Mouse (Mus musculus) C2C12 (cell line): Measurements from ENCODE around the gene Sntb2. TPM values are rescaled to one million over a fixed set of nuclear protein-coding genes. Genes with fewer than 3 reads are reported as not detected.

ENCODE experiments used
- H3K27me3 ChIP-seq: one replicate; pipeline ENCODE4 v1.6.1; 2011; ENCODE audit not compliant: control insufficient read depth, insufficient read depth, insufficient read length
- H3K36me3 ChIP-seq: one replicate; pipeline ENCODE4 v1.6.1; 2011; ENCODE audit not compliant: control insufficient read depth, insufficient read depth
- H3K4me3 ChIP-seq: one replicate; pipeline ENCODE4 v1.5.1; 2011; ENCODE audit warnings: mild to moderate bottlenecking, control low read depth; ENCODE audit not compliant: poor library complexity, insufficient read depth, severe bottlenecking
- H3K79me2 ChIP-seq: one replicate; pipeline ENCODE4 v1.6.1; 2011; ENCODE audit not compliant: control insufficient read depth, insufficient read depth
- H3K79me3 ChIP-seq: one replicate; pipeline ENCODE4 v1.6.1; 2011; ENCODE audit warnings: low read depth, control low read depth
- H3ac ChIP-seq: one replicate; pipeline ENCODE3; 2011; ENCODE audit warnings: low read depth; ENCODE audit not compliant: control insufficient read depth, insufficient read length
- CEBPB ChIP-seq: IDR thresholded peaks from one replicate; pipeline ENCODE4 v1.6.1; 2011; ENCODE audit warnings: low read depth, mild to moderate bottlenecking, control low read depth, moderate library complexity
- CTCF ChIP-seq: IDR thresholded peaks from one replicate; pipeline ENCODE4 v1.5.1; 2011; ENCODE audit not compliant: control insufficient read depth, insufficient read depth, insufficient read length
- FOSL1 ChIP-seq: IDR thresholded peaks from one replicate; pipeline ENCODE4 v1.8.0; 2011; ENCODE audit warnings: mild to moderate bottlenecking, low read length; ENCODE audit not compliant: poor library complexity, insufficient read depth, severe bottlenecking
- MAX ChIP-seq: IDR thresholded peaks from one replicate; pipeline ENCODE4 v1.6.1; 2011; ENCODE audit warnings: mild to moderate bottlenecking, control low read depth
- MYOD1 ChIP-seq: IDR thresholded peaks from one replicate; pipeline ENCODE4 v1.6.1; 2011; ENCODE audit warnings: low read depth; ENCODE audit not compliant: control insufficient read depth, insufficient read length
- MYOG ChIP-seq: IDR thresholded peaks from one replicate; pipeline ENCODE4 v1.6.1; 2011; ENCODE audit not compliant: control insufficient read depth, insufficient read length; ENCODE audit errors: extremely low read depth
- USF1 ChIP-seq: IDR thresholded peaks from one replicate; pipeline ENCODE4 v1.6.1; 2011; ENCODE audit warnings: low read depth, mild to moderate bottlenecking, control low read depth, moderate library complexity
- polyA plus RNA-seq: library from polyadenylated mRNA; unstranded; fragments of >200 nt; fragmentation: generic; extraction: Trizol; gene quantifications from one replicate; pipeline ENCODE4 v1.2.1, GENCODE M21; 2012; ENCODE audit warnings: missing spikeins

The Sntb2 gene
- polyA plus RNA-seq, 1 experiment: 8.6 TPM

- H3K79me3 ChIP-seq: peaks cover 13% of the 10 kb centered on the region
- TF ChIP-seq USF1 (no peak), MAX (no peak), CTCF (no peak), MYOD1 (no peak), CEBPB (no peak), MYOG (no peak), FOSL1 (no peak)
- peaks cover 2% of the 10 kb centered on the region for H3K36me3 ChIP-seq
- no peak overlapping the region for H3K4me3 ChIP-seq
- no peak overlapping the region for H3ac ChIP-seq
- H3K79me2 ChIP-seq: peaks cover 45% of the 10 kb centered on the region
- H3K27me3 ChIP-seq: no peaks in the 10 kb centered on the region
These were observed 21.5 kb downstream of the Sntb2 start for GRCm38 (mm10) chr8:106957086-106957485.

- Histone ChIP-seq H3K79me2 (peaks cover 38% of the 10 kb centered on the region), H3K4me3 (no peak overlapping the region), H3K79me3 (peaks cover 10% of the 10 kb centered on the region), H3K27me3 (no peaks in the 10 kb centered on the region), H3ac (no peak overlapping the region), H3K36me3 (no peaks in the 10 kb centered on the region)
- TF ChIP-seq USF1 (no peak), MAX (no peak), MYOG (no peak), MYOD1 (no peak), CEBPB (no peak), CTCF (no peak), FOSL1 (no peak)
These were observed 22.7 kb downstream of the Sntb2 start for GRCm38 (mm10) chr8:106958212-106958611.

DNA sequence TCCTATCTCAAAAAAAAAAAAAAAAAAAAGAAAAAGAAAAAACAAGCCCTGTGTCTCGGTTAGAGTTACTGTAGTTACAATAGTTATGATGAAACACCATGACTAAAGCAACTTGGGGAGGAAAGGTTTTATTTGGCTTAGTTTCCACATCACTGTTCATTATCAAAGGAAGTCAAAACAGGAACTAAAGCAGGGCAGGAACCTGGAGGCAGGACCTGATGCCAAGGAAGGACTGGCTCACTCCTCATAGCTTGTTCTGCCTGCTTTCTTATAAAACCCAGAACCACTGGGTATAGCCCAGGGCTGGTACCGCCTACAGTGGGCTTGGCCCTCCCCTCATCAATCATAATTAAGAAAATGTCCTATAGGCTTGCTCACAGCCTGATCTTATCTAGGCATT, 24.1 kb downstream of the Sntb2 start:
- peaks cover 43% of the 10 kb centered on the region for H3K79me2 ChIP-seq
- H3K36me3 ChIP-seq: no peaks in the 10 kb centered on the region
- TF ChIP-seq MYOD1 (no peak), CEBPB (no peak), USF1 (no peak), CTCF (no peak), MYOG (no peak), FOSL1 (no peak), MAX (no peak)
- H3ac ChIP-seq: no peak overlapping the region
- no peaks in the 10 kb centered on the region for H3K27me3 ChIP-seq
- peaks cover 15% of the 10 kb centered on the region for H3K79me3 ChIP-seq
- no peak overlapping the region for H3K4me3 ChIP-seq

DNA sequence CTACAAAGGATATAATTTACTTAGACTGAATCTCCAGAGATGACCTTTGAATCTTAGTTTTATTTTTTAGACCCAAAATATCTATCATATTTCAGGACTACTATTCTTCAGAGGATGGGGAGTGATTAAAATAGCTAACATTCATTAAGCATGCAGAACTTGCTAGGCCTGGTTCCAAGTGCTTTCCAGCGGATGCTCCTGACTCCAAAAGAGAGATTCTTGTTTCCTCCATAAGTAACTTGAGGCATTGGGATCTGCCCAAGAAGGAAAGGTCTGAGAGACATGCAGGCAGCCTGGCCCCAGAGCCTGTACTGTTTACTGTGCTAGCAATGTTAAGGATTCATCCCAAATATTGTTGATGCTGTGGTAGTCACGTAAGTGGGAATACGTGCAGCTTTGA, 26.8 kb downstream of the Sntb2 start:
- Histone ChIP-seq H3K36me3 (no peaks in the 10 kb centered on the region), H3K4me3 (no peak overlapping the region), H3K79me3 (peaks cover 19% of the 10 kb centered on the region), H3K79me2 (peaks cover 67% of the 10 kb centered on the region), H3ac (no peak overlapping the region), H3K27me3 (no peaks in the 10 kb centered on the region)
- TF ChIP-seq USF1 (no peak), CEBPB (no peak), MAX (no peak), MYOD1 (no peak), FOSL1 (no peak), MYOG (no peak), CTCF (no peak)

DNA sequence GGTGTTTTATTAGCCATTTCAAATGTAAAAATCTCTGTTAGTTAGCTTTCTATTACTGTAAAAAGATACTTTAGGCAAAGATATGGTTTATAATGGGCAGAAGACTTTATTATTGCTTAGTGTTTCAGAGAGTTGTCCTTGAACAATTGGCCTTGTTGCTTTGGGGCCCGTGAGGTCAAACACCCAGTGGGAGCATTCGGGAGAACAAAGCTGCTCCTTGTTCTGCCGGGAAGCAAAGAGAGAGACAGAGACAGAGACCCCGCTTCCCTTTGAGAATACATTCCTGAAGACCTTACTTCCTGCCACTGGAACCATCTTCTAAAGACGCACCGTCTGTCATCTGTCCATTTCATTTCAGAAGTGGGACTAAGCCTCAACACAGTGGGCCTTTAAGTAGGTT, 27.8 kb downstream of the Sntb2 start:
- TF ChIP-seq FOSL1: no peak
- no peak for TF ChIP-seq CTCF
- no peak for TF ChIP-seq MYOD1
- TF ChIP-seq MAX: no peak
- no peak for TF ChIP-seq USF1
- Histone ChIP-seq H3K27me3 (no peaks in the 10 kb centered on the region), H3K4me3 (no peak overlapping the region), H3ac (no peak overlapping the region), H3K36me3 (no peaks in the 10 kb centered on the region), H3K79me2 (peaks cover 73% of the 10 kb centered on the region), H3K79me3 (peaks cover 24% of the 10 kb centered on the region)

GRCm38 (mm10) chr8:106964573-106964972, 29.0 kb downstream of the Sntb2 start:
- peaks cover 24% of the 10 kb centered on the region for H3K79me3 ChIP-seq
- peaks cover 4% of the 10 kb centered on the region for H3K36me3 ChIP-seq

More at GRCm38 (mm10) chr8:106964573-106964972, 29.0 kb downstream of the Sntb2 start:
- Histone ChIP-seq H3K79me2 (peaks cover 69% of the 10 kb centered on the region), H3ac (no peak overlapping the region), H3K4me3 (no peak overlapping the region), H3K27me3 (no peaks in the 10 kb centered on the region)
- TF ChIP-seq CTCF (no peak), MYOG (no peak), FOSL1 (no peak), MYOD1 (no peak), MAX (no peak), CEBPB (no peak), USF1 (no peak)
